Mouse (Mus musculus) MN1 (cell line): ENCODE measurements at regions not wholly inside any gene's neighbourhood (a gene's known extent, or its start where the extent isn't known, plus 50 kb on each side); places are given as distances from the start of the nearest gene placed in this dataset.

Source experiments
- DNase-seq: peaks from one replicate; pipeline ENCODE4 v3.0.0-alpha.2; 2016; ENCODE audit warnings: low spot score

DNA sequence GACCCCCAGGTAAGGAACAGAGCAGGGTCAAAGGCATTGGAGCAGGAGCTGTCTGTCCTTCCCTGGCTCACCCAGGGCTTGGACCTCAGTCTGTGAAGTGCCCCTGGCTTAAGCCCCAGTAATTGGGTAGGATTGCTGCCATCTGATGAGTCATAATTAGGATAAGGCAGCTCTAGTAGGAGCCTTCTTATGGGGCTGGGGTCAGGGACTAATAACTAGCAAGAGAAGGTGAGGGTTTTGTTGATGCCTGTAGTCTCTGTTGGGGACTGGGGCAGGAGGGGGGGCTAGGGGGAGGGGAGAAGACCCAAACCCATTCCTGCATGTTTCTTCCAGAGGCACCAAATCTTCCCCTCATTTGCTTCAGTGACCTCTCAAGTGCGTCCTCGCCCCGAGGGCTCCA, 172.4 kb upstream of the Mki67 start:
- no peak for DNase-seq

DNA sequence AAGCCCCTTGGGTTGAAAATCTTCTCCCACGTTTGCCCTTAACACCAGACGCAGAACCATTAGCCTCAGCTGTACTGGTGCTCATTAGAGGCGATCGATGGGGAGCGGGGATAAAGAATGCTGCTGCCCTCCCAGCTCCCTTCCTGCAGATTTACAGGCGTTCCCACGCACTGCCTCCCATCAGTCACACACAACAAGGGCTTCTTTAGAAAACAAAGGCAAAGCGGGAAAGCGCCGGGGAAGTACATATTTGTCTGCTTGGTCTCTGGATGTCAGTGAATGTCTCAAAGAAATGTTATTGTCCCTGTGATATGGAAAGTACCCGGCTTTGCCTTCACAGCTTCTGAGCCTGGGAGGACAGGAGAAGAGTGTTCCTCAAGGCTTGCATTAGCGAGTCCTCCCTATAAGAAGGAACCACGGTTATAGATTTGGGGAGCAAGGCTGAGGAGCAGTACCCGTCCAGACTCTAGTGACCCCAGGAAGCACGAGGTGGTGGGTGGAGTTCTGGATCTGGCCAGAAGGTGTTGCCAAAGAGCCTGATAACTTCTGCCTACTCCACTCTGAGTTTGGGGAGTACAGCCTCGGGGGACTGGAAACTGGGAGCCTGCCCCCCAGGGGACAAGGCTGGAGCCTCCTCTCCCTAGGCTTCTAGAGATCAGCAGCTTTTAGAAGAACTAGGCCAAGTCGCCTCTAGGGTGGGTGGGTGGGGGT, 173.0 kb upstream of the Mki67 start:
- no peak for DNase-seq

DNA sequence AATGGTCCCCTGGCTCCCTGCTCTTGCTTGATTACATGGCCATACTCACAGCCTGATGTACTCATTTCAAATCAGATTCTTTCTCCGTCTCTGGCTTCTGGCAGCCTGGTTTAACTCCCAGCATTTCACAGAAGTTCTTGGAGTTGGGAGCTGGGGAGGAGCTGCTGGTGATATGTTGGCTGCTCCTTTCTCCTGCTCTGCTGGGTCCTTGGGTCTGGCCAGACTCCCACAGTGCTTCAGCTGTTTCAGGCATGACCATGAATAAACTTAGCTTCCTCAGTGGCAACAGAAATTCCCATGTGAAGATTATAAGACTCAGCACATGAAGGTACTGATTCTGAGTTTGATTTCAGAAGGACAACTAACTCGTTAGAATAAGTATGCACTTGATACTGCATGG, 182.7 kb upstream of the Mki67 start:
- DNase-seq = no peak

DNA sequence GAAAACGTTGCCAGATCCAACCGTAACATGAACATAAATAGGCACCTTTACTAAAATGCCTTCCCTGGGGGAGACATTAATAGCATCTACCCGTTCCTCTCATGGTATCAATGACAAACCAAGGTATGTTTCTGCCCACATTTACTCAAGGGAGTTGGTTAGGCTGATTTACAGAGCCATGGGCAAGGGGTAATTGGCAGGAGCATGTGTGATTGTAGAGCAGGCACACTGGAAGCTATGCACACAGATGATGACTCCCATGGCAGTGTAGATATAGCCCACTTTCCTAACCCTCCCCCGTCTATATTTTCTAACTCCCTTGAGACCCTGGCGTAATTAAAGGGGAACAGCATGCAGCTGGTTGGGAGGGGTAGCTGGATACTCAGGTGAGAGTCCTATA, 183.6 kb upstream of the Mki67 start:
- no peak for DNase-seq

DNA sequence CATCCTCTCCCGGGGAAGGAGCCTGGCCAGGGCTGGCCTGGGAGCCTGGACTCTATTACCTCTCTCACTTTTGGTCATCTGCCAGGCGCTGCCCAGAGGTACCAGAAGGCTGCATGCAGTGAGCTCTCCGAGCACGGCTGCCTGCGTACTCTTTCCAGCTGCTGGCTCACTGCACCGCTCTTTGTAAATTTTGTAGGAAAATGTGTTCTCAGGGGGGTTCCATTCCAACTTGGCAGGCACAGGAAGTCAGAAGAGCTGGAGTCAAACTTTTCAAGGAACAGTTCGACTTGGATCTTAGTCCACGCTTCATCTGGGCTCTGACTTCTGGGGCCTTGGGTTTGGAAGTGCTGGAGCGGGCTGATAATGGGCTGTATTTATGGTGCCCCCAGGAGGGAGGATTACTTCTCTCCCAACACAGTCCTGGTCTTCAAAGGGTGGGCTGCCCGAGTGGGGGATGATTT, 184.7 kb upstream of the Mki67 start:
- DNase-seq = no peak

DNA sequence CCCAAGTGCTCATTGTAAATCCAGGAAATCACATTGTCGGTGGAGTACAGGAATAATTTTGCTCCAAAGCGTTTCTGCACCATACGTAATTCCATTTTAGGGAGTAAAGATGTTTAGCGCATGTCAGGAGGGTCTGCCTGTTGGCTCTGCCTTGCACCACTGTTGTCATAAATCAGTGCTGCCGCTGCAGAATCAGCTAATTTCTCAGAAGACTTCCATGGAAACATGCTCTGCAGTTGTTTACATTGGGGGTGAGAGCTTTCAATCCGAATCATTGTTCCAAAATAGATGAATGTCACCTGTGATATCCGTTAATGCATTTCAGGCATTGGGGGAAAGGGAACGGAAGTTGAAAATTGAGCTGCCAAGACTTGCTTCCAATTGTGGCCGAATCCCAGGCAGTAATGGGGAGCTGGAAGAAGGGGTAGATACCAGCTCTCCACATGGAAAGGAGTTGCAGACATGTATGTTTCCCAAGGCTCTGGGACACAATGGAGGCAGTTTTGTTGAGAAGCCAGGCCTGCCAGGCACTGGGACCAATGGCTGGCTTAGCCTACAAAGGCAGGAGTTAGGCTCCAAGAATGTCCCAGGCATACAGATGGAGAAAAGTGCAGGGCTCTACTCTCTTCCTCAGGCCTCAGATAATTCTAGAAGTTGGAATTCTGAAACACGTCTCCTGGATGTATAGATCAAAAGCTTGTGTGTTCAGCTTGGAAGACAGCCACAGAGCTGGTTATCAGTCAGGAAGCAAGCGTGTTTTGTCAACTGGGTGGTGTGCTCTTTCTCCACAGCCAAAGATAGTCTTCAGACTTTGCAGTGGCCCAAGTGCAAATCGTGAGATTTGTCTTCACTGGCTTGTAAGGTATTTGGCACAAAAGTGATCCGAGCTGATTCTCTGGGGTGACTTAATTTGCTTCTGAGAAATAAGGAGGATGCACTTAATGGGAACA, 186.2 kb upstream of the Mki67 start:
- DNase-seq = no peak

DNA sequence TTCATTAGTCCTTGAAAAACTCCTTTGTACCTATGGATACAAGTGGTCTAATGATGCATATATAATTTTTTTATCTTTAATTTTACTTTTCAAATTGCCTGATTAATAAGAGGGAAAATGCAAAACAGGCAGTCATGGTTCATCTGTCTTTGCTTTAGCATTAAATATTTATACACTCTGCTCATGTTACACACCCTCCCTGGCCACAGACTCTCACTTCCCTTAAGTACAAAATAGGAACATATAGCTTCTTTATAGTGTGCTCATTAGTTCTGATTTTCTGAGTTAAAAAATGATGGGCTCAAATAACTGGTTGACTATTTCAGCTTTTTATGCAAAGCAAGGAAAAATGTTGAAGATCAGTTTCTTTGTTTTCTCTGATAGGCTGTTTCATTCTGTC, 195.2 kb upstream of the Mki67 start:
- DNase-seq = no peak

DNA sequence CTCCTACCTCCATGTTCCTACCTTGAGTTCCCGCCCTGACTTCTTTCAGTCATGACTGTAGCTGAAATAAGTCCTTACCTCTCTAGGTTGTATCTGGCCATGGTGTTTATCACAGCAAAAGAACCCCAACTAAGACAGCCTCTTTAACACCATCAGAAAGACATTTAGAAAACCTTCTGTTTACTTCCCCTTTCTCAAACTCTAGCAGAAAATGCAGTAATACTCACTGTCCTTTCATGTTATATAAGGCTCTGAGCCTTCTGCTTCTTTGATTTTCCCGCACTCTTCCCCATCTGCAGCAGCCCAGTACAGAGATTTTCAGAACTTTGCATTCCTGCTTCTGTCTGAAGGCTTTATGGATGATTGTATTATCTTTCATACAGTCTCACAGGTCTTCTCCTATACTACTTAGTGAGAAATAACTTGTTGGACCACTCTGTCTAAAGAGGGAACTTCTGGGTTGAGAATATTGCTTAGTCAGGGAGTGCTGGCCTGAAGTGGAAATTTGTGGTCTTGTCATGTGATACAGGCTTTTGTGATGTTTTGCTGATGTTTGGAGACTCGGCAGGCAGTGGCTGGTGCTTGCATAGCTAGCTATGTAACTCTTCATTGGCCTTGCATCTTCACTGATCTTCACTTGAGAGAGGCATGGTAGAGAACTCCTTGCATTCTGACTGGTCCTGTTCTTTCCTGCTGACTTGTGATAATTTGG, 197.9 kb upstream of the Mki67 start:
- no peak for DNase-seq

DNA sequence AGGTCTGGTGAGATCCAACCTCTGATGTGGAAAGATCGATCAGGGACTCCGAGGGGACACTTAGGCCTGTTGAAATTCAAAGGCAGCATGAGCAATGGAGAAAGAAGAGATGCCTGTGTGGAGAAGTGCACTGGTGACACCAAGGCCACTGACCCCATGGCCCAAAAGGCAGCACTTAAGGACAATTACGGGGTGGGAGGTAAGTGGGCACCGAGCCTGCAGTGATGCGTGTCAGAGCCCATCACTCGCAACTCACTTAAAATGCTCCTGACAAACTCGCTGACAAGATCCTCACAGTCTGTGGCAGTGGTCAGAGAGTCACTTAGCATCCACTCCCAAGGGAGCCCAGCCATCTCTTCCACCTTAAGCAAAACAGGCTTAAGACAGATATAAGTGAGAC, 207.7 kb upstream of the Mki67 start:
- DNase-seq = no peak

DNA sequence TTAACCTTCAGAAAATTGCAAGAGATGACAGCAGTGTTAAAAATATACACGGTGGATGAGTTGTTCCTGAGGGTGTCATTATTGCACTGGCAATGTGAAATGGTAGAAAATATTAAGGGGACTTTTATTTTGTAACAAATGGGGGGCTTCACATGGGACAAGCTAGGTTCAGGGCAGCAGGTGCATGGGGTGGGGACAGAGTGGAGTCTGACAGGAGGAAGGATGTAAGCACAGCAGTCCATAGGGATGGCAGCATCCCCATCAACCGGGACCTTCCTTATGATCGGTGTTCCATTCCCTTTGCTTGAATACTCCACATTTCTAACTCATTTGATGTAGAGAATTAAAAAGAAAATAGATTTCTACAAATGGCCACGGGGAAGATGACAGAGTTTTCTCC, 208.5 kb upstream of the Mki67 start:
- DNase-seq = no peak

DNA sequence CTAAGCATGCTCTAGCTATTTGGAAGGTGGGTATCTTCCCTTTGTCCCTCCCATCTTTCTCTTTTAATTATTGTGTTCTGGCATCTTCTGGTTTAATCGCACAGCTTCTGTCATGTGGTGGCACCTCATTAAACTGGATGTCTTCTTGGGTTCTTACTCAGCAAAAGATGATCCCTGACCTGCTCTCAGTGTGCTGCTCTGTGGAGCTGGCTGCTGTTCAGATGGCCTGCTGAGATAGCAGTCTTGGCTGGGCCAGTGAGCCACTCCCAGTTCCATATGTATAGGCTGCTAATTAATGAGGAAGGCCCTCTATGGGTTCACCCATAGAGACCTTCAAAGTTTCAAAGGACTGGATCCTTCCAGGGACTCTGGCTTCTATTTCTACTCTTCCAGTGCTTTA, 213.9 kb upstream of the Mki67 start:
- no peak for DNase-seq

DNA sequence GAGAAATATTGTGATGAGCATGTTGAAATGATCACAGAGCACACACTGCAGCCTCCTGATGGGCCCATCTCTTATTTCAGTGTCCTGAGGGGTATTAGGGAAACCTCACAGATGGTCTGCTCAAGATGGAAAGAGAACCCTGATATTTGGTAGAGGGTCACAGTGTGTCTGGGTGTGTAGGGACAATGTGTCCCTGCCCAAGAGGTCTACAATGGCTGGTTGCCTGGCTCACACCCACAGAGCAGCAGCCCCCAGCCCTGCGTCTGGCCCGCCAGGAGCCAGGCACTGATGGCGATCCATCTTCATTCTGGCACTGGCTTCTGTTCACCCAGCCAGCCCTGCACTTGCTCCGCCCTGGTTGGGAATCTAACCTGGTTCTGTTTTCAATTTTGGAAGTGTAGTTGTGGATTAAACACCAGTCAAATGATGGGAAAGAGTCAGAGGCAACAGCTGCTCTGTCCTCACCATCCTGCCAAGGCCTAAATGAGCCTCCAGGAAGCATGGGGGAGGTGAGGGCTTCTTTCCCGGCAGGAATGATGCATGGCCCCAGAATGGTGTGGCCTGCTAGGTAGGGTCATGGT, 216.5 kb upstream of the Mki67 start:
- DNase-seq = no peak

DNA sequence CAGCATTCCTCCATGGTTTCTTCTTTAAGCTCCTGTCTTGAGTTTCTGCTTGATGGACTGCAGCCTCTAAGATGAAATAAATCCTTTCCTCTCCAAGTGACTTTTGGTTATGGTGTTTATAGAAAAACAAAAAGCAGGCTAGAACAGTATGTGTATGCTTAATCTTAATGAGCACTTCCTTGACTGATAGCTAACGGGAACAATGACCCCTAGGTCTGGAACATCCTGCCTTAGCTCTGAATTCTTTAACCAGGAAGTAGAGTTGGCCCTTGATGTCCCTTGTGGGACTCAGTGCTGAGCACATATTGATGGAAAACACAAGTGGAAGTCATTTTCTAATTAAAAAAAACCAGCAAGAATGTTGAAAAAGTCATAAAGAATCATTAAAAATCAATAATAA, 219.0 kb upstream of the Mki67 start:
- no peak for DNase-seq

DNA sequence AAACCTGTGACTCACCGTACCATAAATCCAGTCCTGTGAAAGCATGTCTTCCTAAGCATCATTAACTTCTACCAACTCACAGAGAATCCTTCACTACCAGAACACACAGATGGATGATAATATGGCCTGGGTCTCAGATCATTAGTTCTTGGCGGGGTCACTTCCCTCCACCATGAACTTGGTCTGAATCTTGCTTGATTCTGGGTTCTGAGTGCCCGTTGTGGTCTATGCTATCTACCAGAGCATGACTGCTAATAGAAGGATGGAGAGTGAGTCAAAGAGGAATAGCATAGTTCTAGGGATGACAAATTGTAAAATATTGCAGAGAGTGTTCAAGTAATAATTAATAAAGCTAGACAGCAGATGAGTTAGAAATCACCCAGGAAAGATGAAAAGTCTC, 221.3 kb upstream of the Mki67 start:
- DNase-seq = no peak

DNA sequence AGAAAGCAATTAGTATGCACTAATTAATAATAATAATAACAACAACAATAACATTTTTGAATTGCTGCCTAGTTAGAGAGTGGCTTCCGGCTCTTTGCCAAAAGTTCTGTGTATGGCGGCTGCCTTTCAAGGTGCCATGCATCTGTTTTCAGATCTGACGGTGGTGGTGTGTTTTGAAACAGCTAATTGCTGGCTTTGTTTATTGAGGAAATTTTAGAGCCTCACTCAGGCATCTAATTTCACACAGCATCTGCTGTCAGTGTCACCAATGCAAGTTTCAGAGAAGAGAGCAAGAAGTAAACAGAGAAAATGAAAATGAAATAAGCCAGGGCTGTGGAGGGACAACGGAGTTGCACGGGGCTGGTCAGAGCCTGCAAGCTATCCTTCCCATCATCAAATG, 223.2 kb upstream of the Mki67 start:
- no peak for DNase-seq

DNA sequence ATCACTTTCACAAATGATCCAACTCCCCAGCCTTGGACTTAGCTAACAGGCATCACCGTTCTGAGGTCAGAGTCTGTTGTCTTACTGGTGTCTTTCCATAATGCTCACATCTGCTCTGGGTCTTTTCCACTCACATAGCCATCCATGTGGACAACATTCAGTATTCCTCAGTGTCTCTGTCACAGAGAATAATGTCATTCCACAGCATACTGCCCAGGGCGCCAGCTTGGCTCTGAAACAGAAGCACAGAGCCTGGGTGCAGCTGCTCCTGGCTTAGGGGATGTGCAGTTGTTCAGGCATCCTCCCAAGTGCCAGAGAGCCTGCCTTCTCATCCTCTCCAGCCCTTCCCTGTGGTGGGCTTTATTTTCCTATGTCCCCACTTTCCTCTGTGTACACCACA, 226.7 kb upstream of the Mki67 start:
- DNase-seq = no peak

DNA sequence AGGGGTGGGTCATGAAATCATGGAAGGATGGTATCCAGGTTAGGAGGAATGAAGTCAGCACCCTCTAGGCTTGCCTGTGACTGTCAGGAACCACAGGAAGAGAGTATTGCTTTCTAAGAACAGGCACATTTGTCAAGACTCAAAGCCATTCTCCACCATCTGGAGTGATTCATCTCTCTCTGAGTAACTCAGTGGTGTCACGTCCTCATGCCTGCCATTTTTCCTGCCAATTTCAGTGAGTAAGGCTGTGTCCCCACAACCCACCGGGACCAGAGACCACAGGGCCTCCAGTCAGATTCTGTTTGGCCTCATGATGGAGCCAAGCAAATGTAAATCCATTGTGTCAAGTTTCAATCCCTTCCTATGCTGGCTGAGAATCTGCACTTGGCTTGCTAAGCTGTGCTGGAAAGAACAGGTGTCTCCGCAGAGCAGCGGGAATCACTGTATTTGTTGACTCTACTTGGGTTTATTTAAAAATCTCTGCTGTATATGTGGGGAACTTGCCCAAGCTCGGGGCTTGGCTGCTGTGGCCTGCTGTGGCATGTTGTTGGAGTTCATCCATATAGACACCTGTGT, 230.0 kb upstream of the Mki67 start:
- DNase-seq = no peak

DNA sequence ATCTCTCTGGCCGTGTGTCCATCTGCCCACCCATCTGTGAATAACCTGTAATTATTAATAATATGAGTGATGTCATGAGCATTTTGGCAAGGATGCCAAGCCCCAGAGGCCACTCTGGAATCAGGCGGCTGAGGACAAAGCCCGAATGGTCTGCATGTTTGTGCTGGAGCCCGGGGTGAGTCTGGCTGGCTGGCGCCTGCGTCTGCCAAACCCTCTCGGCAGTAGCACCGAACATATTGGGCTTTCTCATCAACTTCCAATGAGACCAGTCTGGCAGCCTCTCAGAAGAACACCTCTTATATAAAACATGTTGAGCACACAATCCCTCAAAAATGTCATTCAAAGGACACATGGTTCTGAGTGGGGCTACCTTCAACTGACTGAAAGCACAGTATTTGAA, 244.9 kb upstream of the Mki67 start:
- DNase-seq = no peak

DNA sequence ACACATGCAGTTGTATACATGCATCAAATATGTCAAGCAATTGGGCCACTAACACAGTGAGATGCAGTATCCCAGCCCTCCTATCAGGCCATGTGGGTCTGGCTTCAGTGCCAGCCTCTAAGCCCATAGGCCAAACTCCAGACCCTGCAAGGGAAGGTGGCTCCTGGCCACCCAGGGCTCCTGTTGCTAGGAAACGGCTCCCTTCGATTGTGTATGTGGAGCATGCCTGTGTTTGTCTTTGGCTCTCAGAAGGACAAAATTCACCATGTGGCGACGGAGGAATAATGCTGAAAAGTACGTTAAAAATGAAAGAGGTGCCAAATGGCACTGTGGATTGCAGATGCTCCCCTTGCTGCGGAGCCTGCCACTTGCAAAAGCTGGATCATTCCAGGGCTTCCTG, 249.4 kb upstream of the Mki67 start:
- no peak for DNase-seq

DNA sequence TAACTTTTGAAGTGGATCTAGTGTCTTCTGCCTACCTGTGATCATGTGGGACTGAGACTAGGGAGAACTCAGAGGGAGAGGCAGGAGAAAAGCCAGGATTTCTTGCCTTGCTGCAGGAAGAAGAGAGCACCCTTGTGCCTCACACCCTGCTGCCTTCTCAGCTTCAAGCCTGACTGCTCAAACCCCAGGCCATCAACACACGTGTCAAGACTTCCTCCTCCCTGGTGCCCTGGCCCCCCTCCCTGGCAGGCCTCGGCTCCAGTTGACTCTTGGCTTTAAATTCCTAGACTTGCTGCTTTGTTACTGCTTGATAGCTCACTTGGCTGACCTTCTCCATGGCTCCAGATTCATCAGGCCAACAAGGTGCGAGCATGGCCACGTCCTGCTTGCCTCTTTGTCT, 250.1 kb upstream of the Mki67 start:
- DNase-seq = no peak

DNA sequence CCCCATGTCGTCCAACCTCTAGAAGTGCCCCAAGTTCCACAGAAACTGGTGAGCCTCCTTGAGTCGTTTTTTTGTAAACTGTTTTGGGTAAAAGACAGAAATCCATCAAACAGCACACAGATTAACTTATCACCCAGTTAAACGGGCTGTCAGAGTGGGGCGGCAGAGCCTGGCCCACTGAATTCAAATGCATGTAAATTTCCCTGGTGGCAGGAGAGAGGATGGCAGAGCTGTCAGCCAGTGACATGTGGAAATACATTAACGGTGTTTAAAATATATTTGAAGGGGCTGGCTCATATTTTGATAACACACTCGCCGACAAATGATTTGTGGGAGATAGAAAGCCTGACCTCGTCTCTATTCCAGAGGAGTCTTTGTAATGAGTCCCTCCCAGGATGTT, 252.5 kb upstream of the Mki67 start:
- no peak for DNase-seq

DNA sequence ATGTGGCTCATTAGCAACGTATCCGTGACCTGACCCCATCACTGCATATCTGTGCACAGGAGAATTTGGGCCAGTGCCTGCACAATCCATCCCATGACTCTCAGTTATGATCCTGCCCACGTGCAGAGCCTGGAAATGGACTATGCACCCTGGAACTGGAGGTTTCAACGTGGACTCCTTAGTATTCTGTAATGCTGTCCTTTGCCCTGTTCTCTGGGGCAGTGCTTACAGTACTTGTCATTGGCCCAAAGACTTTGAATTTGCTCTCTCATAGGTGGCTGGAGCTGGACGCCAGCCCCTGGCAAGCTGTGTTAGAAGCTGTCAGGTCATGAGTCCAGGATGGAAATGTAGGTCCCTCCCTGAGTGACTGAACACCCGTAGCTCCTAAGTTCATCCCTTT, 269.9 kb upstream of the Mki67 start:
- DNase-seq = no peak
